Mouse (Mus musculus): ENCODE data around the gene Mars2. TPM values are rescaled to one million over a fixed set of nuclear protein-coding genes. Genes with fewer than 3 reads are reported as not detected.

Gene Mars2
- 1.1 TPM in 2 replicates for polyA plus RNA-seq (2012; rRNA removed)

GRCm38 (mm10) chr1:55236890-55237642 lies at the start of gene Mars2:
TSS of gene Mars2 (plus strand) at chr1:55237177.

GRCm38 (mm10) chr1:55226011-55226857 lies 10.7 kb upstream of the Mars2 start, which contains the start of gene Rftn2:
TSS of gene Rftn2 (minus strand) at chr1:55226782.

Other genes starting within 250 kb of the Mars2 start
- gene Sf3b1, start 209.7 kb upstream of the Mars2 start, polyA plus RNA-seq (2012; rRNA removed) = 42.8 and 47.3 TPM in 2 replicates
- 9.3 and 10.1 TPM in 2 replicates for gene Coq10b, start 184.4 kb upstream of the Mars2 start, polyA plus RNA-seq (2012; rRNA removed)
- 233 and 277 TPM in 2 replicates for gene Hspe1, start 149.0 kb upstream of the Mars2 start, polyA plus RNA-seq (2012; rRNA removed)
- gene Hspd1, start 148.9 kb upstream of the Mars2 start, polyA plus RNA-seq (2012; rRNA removed) = 152 and 170 TPM in 2 replicates
- gene Mob4, start 105.9 kb upstream of the Mars2 start, polyA plus RNA-seq (2012; rRNA removed) = 12.1 and 12.2 TPM in 2 replicates
- gene Rftn2, start 10.4 kb upstream of the Mars2 start, polyA plus RNA-seq (2012; rRNA removed) = 0.52 and 0.56 TPM in 2 replicates
- 0.03 TPM in 1 of 2 replicates, not detected in the other for gene Boll, start 126.3 kb downstream of the Mars2 start, polyA plus RNA-seq (2012; rRNA removed)
- gene Plcl1, start 168.7 kb downstream of the Mars2 start, polyA plus RNA-seq (2012; rRNA removed) = 0.30 TPM in 2 replicates

Data from liver, embryonic 18 days (tissue).